Mouse (Mus musculus): ENCODE results near the gene Catsperd.

- no peak for TF ChIP-seq CTCF (IDR thresholded peaks at IDR 0.05; ENCODE audit: low read depth)
- TF ChIP-seq EP300 (IDR thresholded peaks at IDR 0.05; ENCODE audit: low read depth): no peak
Measured at GRCm38 (mm10) chr17:56688689-56689088, 60.7 kb downstream of the Catsperd start.
